Mouse (Mus musculus) R1 (cell line): ENCODE data around the gene Iqsec1.

Experiments
- DNase-seq: peaks from one replicate; pipeline ENCODE4 v3.0.0-alpha.2; 2018; ENCODE audit warnings: low read depth, low spot score

The Iqsec1 gene

DNA sequence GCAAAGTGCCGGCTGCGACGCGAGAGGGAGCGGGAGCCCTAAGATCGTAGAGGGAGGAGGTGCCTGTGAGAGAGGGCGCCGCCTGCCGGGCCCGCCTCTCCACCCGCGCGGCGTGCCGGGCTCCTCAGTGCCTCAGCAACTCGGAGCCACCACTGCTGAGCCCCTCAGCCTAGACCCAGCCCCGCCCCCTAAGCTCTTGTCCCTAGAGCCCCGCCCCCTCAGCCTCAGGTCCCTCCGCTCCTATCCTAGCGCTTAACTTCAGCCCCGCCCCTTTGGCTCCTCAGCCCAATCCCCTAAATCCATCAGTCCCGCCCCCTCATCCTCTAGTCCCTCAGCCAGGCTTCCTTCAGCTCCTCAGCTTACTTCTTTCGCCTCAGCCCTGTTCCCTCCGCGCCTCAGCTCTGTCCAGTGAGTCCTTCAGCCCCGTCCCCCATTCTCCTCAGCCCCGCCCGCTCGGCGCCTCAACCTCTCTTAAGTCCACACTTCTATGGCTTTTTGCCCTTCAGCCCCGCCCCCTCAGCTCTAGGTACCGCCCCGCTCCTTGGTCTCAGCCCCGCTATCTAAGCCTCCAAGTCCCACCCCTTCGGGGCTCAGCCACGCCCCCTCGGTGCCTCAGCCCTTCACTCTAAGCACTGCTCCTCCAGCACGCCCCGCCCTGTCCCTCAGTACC is at the start of gene Iqsec1:
Iqsec1 (minus strand) TSS at position 38 of the 670 bp plus-strand sequence.
- DNase-seq = peak; percentile 99

DNA sequence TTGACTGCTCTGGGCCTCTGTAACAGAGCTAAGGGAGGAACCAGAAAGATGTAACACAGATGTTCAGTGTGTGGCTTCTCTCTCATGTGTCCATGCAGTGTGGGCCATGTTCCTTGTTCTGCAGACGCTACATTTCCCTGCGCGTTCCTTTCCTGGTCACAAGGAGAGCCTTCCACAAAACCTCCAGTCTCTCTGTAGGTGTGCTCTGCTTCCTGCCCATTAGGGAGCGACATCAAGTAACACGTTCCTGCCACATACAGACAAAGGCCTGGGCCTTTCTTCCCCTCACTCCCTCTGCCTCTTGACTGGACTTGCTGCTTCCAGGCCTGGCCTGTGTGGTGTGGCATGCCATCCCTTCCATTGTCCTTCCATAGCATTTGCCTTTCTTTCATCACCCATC is 39.8 kb upstream of the Iqsec1 start:
- DNase-seq = peak; percentile 60

DNA sequence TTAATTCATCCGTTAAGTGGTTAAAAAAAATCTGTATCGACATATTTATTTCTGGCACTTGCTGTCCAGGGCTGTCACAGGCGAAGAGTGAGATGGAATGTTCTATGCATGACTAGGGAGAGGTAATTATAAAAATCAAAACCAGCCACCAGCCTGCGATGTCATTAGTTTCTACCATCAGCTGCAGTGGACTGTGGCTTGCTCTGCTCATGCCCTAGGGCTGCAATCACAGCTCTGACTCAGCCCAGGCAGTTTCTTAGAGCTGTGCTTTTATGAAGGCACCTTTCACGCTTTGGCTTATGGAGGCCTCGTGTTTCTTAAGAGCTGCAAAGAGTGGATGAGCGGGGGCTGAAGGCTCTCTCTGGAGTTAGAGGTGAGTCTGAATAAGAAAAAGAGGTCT is 32.3 kb upstream of the Iqsec1 start:
- DNase-seq = no peak

DNA sequence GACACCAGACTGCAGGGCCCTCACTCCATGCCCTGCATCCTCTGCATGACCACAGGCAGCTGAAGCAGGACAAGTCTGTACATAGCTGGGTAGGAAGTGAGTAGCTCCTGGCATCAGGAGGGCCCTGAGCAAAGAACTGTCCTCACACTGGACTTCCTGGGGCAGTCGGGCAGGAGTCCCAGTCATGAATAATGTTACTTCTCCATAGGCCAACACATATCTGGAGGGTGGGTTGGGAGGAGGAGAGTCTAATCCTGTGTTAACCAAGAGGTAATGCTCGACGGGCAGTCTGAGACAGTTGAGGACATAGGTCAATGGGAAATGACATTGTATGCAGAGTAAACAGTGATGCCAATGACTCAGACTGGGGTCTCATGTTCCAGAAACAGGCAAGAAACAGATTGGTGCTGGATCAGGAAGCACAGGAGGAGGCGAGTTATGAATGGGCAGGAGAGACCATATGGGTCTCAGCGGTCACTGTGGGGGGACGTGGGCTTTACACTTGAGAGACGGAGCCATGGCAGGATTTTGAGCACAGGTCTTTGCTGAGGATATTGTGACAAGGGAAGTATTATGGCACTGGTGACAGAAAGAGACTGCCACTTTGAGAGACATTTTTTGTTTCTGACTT is 28.2 kb upstream of the Iqsec1 start:
- DNase-seq = no peak

DNA sequence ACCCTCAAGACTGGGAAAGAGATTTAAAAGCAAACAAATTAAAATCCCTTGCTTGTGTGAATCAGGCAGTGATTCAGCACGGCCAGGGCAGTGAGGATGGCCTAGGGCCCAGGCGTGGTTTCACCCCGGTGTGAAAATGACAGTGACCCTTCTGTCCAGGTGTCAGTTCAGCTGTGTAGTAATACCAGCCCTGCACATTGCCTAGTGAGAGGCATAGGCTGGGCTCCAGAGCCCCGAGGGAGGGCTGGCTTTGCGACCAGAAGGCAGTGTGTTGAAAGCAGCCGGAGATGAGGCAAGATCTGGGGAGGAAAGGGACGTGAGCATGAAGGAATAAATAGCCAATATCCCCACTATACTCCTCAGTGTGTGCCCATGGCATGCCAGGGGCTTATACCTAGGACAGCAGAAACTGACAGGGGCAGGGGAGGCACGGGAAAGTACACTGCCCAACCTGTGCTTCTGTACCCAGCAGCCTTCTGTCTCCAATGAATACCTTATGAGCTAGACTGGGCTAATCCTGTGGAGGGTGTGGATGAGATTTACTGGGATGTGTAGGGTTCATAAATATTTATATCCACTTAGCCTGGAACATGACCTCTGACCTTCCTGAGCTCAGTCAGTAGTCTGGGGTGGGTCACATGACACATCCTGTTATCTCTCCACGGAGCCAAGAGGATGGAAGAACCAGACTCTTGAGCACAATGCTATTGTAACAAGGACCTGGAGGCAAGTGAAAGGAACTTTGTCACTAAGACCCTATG is 25.9 kb upstream of the Iqsec1 start:
- peak; percentile 91 for DNase-seq

DNA sequence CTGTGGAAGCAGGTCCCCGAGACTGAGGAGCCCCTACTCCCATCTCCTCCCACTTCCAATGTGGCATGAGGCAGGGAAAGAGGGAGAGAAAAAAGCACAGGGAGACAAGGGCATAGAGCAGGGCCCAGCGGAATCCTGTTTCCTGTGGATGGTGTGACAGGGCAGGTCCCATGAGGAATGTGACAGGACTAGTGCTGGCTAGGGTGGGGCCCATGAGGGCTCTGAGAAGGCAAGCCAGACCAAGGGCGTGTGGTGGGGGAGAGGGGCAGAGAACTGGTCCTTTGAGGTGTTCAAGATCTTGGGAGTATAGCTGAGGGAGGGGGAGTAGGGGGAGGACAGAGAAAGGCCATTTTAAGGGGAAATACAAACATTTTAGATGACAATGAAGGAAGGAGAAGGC is 24.0 kb upstream of the Iqsec1 start:
- peak; percentile 19 for DNase-seq

DNA sequence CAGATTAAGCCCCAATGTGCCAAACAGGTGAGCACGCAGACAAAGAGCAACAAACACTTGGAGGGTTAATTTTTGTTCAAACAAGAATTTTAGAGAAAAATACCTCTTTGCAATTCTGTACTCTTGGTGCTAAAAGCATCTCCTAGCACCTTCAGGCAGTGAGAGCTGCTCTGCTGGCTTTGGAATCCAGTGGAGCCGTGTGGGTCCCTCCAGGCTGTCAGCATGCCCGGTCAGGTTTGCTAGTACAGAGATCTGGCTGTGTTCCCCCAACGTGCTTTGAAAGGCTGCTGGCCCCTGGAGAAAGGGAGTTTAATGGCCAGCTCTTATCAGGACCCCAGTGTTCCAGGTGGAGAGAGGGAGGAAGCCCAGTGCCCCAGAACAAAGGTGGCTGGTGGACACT is 23.1 kb upstream of the Iqsec1 start:
- DNase-seq = no peak

DNA sequence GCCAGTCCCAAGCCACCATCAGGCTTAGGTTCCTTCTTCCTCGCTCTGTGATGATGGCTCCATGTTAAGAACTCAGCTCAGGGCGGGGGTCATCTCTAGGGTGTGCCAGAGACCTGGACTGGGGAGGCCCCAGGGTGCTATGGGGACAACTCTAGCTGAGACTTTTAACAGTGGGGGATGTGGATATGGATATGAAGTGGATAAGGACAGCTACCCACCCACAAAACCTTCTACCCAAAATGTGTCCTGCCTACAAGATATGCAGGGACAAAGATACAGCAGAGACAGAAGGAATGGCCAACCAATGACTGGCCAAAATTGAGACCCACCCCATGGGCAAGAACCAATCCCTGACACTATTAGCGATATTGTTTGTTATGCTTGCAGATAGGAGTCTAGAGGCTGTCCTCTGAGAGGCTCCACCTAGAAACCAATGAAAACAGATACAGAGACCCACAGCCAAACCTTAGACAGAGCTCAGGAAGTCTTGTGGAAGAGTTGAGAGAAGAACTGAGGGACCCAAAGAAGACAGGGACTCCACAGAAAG is 19.9 kb upstream of the Iqsec1 start:
- DNase-seq = no peak

DNA sequence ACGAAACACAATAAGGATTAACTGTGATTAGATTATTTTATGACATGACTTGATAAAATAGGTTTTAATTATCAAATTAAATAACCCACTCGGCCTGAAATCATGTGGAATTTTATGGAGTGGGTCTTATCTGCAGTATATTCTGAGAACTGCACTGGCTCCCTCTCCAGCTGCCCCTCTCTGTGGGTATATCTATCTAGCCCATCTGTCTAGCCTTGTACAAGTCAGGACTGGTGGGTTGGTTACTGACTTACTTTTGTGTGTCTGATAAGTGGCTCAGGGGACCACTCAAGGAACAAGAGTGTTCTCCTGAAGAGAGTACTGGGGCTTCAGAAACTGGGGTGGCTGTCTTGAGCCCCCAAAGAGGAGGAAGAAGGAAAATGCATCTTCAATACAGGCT is 18.7 kb upstream of the Iqsec1 start:
- no peak for DNase-seq

DNA sequence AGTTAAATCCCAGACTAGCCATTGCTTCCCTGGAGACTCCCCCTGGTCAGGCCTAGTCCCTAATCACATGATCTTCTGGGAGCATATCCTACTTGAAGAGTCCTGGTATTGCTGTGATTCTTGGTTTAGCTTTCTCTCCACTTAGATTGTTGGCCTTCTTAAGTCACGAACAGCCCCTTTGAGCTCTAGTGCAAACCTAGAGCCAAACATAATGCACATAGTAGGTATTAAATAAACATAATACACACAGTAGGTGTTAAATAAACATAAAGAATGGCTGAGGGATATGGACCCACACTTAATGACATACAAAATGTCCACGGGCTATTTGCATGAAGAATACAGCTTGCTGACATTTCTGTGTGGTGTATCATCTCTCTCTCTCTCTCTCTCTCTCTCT is 15.7 kb upstream of the Iqsec1 start:
- no peak for DNase-seq

DNA sequence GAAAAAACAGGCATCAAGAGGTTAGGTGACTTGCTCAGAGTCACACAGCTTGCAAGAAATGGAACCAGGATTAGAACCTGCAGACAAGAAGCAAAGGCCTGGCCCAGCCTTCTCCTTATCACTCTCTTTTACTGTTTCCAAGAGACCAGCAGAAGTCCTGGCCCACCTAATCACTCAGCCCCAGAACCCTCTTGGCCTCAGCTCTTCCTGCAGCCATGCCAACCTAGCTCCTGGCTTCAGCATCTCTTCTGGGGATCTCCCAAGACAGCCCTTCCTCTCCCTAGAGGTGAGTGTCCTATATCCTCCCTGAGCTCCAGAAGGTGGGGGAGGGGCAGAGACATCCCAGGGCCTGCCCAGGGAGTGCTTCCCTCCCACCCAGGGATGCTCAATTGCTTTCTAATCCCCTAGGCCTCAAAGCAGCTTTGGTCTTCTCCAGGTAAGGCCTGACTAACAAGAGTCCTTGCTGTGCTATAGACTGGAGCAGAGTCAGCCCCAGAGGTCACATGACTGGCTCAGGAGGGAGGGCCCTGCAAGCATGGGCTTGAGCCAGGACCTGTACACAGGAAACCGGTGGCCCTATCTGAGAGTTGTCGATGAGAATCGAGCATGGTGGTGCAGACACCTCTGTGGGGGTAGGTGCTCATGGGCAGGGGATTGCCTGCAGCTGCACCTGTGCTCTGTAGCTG is 15.0 kb upstream of the Iqsec1 start:
- peak; percentile 68 for DNase-seq

DNA sequence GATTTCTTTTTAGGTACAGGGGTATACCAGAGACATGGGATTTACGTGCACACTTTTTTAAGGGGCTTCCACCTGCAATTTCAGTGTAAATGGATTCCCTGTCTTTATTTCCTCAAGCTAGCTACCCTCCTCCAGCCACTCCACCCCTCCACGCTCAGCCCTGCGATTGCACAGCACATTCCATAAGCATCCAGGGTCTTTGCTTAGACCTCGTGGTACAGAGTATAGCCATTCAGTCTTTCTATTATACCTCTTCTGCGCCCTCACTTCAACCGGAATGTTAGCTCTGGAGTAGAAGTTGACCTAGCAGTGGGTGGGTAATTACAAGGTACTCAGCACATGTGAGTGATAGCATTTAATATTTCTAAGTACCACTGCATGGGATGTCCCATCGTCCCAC is 13.1 kb upstream of the Iqsec1 start:
- peak; percentile 53 for DNase-seq

DNA sequence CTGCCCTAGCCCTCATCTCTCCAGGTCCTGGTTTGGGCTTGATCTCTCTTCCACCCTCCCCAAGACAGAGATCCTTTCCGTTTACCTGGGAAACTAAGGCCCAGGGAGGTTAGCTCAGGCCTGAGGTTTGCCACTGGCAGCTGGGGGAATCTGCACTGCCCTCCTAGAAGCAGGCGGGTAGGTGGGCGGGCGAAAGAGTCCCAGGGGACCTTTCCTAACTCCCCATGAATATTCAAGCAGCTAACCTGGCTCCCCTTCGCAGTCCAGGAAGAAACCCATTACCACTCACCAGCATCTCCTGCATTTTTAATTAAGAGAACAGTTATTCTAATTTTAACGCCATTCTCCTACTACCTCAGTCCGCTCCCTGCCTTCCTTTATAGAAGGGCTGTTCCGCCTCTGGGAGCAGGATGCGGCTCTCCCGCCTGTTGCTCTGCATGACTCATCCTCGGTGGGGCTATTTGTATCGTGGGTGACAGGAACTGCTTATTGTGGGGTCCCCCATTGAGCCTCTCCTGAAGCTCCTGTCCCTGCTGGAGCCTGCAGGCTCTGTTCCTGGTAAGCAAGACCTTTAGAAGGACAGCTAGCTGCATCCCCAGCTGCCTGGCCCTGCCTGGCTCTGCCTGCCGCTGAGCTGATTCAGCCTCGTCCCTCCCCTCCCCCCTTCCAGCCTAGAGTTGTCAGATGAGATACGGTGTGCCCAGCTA is 12.5 kb upstream of the Iqsec1 start:
- DNase-seq = peak; percentile 89

DNA sequence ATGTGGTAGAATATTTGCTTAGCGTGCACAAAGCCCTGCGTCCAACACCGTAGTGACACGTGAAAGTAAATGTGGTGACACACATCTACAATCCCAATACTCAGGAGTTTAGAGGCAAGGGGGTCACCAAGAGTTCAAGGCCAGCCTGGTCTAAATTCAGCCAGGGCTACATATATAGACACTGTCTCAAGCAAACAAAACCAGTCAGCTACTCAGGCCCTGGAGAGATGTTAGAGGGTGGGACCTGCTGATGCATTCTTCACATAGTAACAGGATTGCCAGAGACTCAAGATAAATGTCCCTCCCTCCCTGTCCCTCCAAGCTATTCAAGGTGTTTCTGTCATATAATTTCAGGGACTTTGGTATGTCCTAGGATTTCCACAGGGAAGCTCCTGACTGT is 10.7 kb upstream of the Iqsec1 start:
- DNase-seq = peak; percentile 87

DNA sequence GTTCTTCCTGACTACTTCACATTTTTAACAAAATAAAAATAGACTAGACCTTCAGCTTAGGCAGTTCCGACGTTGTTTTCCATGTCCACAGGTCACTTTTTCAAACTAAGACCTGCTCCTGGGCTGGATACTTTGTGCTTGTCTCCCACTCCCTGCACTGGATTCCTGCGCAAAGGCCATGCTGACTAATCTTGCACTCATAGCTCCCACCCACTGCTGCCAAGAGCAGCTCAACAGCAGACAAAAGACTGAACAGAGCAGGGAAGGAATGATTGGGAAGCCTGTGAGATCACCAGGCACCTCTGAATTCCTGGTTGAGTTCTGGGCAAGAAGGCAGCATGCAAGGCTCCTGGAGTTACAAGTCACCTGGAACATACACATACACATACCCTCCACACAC is 8.5 kb upstream of the Iqsec1 start:
- peak; percentile 30 for DNase-seq

DNA sequence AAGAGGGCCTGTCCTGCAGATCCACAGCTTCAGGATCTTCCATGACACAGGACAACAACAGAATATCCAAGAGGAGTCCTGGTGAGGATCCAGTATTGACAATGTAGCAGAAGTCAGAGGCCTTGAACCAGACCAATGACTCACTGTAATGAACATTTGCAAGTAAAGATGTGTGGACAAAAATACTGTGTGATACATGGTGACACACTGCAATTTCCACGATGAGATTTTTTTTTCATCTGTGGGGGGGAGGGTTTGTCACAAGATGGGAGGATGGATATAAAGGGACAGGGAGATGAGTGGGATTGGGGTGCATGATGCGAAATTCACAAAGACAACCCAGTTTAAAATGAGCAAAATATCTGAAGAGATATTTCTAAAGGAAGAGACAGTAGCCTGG is 7.7 kb upstream of the Iqsec1 start:
- DNase-seq = no peak

DNA sequence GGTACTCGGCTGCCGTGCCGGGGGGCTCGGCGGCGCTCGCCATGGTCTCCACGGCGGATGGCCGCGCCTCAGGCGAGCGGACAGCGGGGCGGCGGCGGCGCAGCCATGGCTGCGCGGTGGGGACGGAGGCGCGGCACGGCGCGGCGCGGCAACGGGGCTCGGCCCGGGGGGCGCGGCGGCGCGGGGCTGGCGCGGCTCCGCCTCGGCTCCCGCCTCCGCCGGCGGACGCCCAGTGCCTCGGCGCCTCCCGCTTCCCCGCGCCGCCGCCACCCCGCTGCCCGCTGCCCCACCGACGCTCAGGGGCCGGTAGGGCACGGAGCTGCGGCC is 223 bp downstream of the Iqsec1 start:
- DNase-seq = no peak

DNA sequence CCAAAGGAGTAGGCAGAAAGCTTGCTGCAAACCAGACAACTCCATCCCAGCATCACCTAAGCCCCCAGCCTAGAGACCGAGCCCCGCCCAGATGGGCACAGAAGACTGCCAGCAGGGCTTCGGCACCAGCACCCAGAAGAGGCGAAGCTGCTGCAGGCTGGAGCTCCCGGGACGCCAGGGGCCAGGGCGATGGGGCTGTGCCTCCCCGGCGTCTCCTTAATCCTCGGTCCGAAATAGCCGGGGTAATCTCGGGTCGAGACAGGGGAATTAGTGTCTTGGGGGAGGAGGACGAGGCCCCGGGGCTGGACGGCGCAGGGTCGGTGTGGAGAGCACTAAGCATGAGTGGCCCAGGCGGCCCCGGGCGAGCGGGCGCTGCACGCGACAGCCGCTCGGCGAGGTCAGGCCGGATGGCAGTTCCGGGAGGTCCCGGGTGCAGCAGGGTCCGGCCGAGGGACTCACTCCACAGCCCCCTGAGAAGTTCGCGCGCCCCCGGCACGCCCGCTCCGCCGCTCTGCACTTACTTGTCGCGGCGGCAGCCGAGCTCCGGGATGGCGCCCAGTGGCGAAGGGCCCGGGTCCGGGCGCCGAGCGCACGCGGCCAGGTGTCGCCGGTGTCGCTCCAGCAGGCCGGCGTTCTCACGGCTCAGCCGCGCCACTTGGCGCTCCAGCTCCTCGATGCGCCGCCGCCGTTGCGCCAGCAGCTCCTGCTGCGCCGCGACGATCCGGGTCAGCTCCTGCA is 755 bp downstream of the Iqsec1 start:
- DNase-seq = peak; percentile 52

DNA sequence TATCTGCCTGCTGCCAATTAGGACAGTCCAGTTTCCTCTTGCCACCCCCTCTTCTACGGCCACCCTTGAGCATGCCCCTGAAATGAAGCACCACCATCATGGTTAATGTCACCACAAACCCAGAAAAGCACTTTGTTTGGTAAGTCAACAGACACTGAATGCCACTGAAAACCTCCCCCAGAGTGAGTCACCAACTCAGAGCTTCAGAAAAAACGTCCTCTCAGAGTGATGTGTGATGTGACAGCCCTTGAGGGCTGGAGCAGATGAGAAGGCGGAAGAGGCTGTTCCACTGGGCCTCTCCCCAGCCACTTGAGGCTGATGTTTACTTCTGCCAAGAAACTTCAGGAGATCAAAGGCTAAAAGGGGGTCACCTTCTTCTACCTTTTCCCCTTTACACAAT is 4.4 kb downstream of the Iqsec1 start:
- no peak for DNase-seq

DNA sequence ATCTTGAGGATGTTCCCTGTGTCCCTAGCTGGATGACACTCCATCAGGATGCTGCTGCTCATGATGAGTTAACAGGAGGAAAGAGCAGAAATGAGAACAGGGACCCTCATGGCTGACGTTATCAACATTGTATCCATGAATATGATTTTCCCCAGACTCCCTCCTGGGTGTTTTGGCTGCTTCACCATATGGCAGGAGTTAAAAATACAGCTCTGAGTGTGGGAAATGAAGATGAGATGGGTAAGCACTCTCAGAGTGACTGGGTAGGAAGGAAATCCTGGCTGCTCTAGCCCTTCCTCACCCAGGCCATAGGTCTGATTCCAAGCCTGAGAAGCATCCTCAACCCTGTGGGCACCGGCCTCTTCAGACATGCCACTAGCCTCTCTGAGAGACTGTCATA is 14.2 kb downstream of the Iqsec1 start:
- no peak for DNase-seq

DNA sequence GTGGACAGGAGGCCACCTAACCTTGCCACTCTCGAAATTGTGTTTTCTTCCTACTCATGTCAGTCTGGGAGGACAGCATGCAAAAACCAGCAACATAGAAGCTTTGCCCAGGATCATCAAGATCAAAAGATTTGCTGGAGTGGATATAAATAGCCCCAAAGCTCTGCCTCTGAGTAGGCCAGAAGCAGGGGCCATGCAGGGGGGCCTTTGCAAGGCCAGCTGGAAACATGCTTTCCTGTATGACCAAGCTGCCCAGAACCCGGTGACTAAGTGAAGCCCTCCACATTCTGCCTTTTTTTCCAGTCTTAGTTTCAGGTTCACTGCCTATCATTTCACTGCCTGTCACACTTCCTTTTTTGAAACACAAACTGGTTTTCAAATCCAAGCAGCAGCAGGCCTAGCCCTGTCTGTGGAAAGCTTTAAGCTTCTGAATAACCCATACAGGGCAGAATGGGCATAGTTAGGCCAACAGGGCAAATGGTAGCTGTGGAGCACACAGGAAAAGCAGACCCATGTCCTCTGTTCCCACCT is 19.1 kb downstream of the Iqsec1 start:
- no peak for DNase-seq
